Mouse (Mus musculus): ENCODE results near the gene Cryba4.

- no peak for TF ChIP-seq POLR2A (IDR thresholded peaks at IDR 0.05; ENCODE audit: borderline replicate concordance, insufficient read depth, low read length)
- no peak for TF ChIP-seq CTCF (IDR thresholded peaks at IDR 0.05; ENCODE audit: borderline replicate concordance, insufficient read depth, low read depth, low read length)
These were observed 34.8 kb upstream of the Cryba4 start for GRCm38 (mm10) chr5:112286984-112287641.
